Mouse (Mus musculus) limb, embryonic 14.5 days (tissue): ENCODE measurements around the gene Slfn8. TPM values are rescaled to one million over a fixed set of nuclear protein-coding genes. Genes with fewer than 3 reads are reported as not detected.

ENCODE experiments used
- ATAC-seq: fragments of 200-750 bp; cut with Nextera tagmentation; 2 replicates; pipeline ENCODE4 v1.8.0; 2017; ENCODE audit warnings: low read depth, moderate number of reproducible peaks, moderate TSS enrichment; ENCODE audit not compliant: low FRiP score
- DNase-seq: peaks from one replicate; pipeline ENCODE4 v3.0.0-alpha.2; 2015; ENCODE audit warnings: low spot score
- H3K27ac ChIP-seq: fragments of 300-500 bp; sonication (generic); replicated peaks from 2 replicates; pipeline ENCODE4 v1.5.1; 2014; ENCODE audit warnings: low read depth, mild to moderate bottlenecking, low read length, moderate library complexity, mixed read lengths
- H3K27me3 ChIP-seq: fragments of 300-500 bp; sonication (generic); 2 replicates; pipeline ENCODE4 v1.6.1; 2014; ENCODE audit warnings: low read length, mixed read lengths; ENCODE audit not compliant: control insufficient read depth, insufficient read depth
- H3K36me3 ChIP-seq: fragments of 300-500 bp; sonication (generic); 2 replicates; pipeline ENCODE4 v1.6.1; 2014; ENCODE audit warnings: mild to moderate bottlenecking, low read length, moderate library complexity, mixed read lengths; ENCODE audit not compliant: control insufficient read depth, insufficient read depth
- H3K4me1 ChIP-seq: fragments of 300-500 bp; sonication (generic); 2 replicates; pipeline ENCODE4 v1.6.1; 2014; ENCODE audit warnings: antibody characterized with exemption, low read length, mixed read lengths; ENCODE audit not compliant: control insufficient read depth, insufficient read depth
- H3K4me2 ChIP-seq: fragments of 300-500 bp; sonication (generic); replicated peaks from 2 replicates; pipeline ENCODE4 v1.6.1; 2014; ENCODE audit warnings: low read depth, mild to moderate bottlenecking, low read length, moderate library complexity; ENCODE audit not compliant: severe bottlenecking
- H3K4me3 ChIP-seq: fragments of 300-500 bp; sonication (generic); replicated peaks from 2 replicates; pipeline ENCODE4 v1.5.1; 2014; ENCODE audit warnings: low read length
- H3K9ac ChIP-seq: fragments of 300-500 bp; sonication (generic); 2 replicates; pipeline ENCODE4 v1.6.1; 2014; ENCODE audit warnings: mild to moderate bottlenecking, low read depth, low read length, moderate library complexity; ENCODE audit not compliant: severe bottlenecking
- H3K9me3 ChIP-seq: fragments of 300-500 bp; sonication (generic); 2 replicates; pipeline ENCODE4 v1.6.1; 2016; ENCODE audit warnings: low read length; ENCODE audit not compliant: control insufficient read depth
- POLR2A ChIP-seq: fragments of 200-500 bp; IDR thresholded peaks from 2 replicates; pipeline ENCODE4 v1.8.0; 2012; ENCODE audit warnings: inconsistent platforms, mild to moderate bottlenecking, moderate library complexity, borderline replicate concordance; ENCODE audit not compliant: insufficient read depth, insufficient read length; ENCODE audit errors: extremely low read depth
- WGBS: fragments of 180-500 bp; shearing (Covaris S2); extraction: QIAGEN DNeasy Blood & Tissue Kit; methylation state at CpG from one replicate; pipeline ENCODE4 v1.1.7; 2014; 5-methylcytosine and 5-hydroxymethylcytosine counted together
- polyA plus RNA-seq, 2 experiments: library from polyadenylated mRNA; depleted of rRNA in 1 of 2; stranded (reverse) in 1 of 2; unstranded in 1 of 2; fragments of >200 nt; fragmentation: Nextera tagmentation in 1 of 2; extraction: Ambion mirVana in 1 of 2; gene quantifications; 2 replicates each; pipeline versions ENCODE4 v1.2.1 to v1.2.3; 2012 to 2014

Slfn8 gene
- polyA plus RNA-seq (2012; rRNA removed) (0.24 and 0.48 TPM in 2 replicates), polyA plus RNA-seq (2014; fragmentation: Nextera tagmentation; extraction: Ambion mirVana) (0.48 and 0.58 TPM in 2 replicates)

DNA sequence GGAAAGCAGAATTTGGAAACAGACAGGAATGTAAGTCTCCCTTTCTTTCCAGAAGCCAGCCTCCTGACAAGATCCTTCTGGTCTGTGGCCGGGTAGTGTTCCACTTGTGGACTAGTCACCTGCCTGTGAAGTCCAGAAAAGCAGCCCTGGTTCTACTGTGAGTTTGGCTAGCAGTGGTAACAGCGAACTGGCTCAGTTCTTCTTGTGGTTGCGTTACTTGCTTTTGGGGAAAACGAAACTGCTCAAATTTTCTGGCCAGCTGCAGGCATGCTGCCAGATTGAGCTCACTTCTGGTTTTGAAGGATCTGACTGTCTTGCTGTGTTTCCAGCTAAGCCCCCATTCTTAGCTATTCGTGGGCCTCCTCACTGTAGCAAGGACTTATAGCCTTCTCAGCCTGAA is at the start of gene Slfn8:
Slfn8 (minus strand) TSS at position 190 of the 400 bp plus-strand sequence.
- no peak within 1 kb of the TSS for H3K4me2 ChIP-seq
- no peaks in the 10 kb centered on the region for H3K27me3 ChIP-seq
- H3K4me1 ChIP-seq, result no peaks in the 10 kb centered on the region
- no peak within 1 kb of the TSS for H3K27ac ChIP-seq
- no peaks in the 10 kb centered on the region for H3K36me3 ChIP-seq
- ATAC-seq (no peak), DNase-seq (peak; percentile 14)
- TF ChIP-seq POLR2A, result no peak
- no peaks in the 10 kb centered on the region for H3K9me3 ChIP-seq
- H3K9ac ChIP-seq, result no peak within 1 kb of the TSS
- no peak within 1 kb of the TSS for H3K4me3 ChIP-seq
- WGBS, result 65% methylated on average over 5 of the region's 5 CpGs

DNA sequence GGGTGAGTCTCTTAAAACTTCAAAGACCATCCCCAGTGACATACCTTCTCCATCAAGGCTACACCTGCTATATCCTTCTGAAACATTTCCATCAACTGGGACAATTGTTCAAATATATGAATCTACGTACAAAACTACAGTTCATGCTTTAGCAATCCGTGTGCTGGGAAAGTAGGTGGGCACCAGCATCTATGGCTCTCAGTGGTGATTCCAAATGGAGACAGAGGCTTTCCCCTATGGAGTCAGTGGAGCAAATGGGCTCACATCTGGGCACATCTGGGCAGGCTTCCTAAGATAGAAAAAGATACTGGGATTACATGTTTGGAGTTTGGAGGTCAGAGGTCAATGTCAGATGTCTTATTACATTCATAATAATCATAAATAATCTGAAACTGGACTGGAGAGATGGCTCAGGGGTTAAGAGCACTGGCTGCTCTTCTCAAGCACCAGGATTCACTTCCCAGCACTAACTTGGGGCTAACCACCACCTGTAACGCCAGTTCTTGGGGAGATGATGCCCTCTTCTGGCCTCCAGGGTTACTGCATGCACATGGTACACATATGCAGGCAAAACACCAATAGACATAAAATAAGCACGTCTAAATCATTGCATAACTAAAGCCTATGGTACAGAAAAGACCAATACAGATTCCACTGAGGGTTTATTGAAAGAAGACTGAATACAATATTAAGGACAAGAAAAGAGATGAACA is 47.5 kb upstream of the Slfn8 start:
- no peaks in the 10 kb centered on the region for H3K9me3 ChIP-seq
- H3K9ac ChIP-seq, result no peak overlapping the region
- ATAC-seq, result no peak
- H3K4me1 ChIP-seq, result 0 out of 2 replicates have a peak, but pooled peaks cover 3% of the 10 kb centered on the region
- no peak overlapping the region for H3K4me2 ChIP-seq
- WGBS, result 79% methylated on average over 4 of the region's 4 CpGs
- no peaks in the 10 kb centered on the region for H3K27me3 ChIP-seq
- H3K4me3 ChIP-seq, result no peak overlapping the region
- no peak for TF ChIP-seq POLR2A
- DNase-seq, result no peak
- H3K36me3 ChIP-seq, result no peaks in the 10 kb centered on the region
- no peak overlapping the region for H3K27ac ChIP-seq

DNA sequence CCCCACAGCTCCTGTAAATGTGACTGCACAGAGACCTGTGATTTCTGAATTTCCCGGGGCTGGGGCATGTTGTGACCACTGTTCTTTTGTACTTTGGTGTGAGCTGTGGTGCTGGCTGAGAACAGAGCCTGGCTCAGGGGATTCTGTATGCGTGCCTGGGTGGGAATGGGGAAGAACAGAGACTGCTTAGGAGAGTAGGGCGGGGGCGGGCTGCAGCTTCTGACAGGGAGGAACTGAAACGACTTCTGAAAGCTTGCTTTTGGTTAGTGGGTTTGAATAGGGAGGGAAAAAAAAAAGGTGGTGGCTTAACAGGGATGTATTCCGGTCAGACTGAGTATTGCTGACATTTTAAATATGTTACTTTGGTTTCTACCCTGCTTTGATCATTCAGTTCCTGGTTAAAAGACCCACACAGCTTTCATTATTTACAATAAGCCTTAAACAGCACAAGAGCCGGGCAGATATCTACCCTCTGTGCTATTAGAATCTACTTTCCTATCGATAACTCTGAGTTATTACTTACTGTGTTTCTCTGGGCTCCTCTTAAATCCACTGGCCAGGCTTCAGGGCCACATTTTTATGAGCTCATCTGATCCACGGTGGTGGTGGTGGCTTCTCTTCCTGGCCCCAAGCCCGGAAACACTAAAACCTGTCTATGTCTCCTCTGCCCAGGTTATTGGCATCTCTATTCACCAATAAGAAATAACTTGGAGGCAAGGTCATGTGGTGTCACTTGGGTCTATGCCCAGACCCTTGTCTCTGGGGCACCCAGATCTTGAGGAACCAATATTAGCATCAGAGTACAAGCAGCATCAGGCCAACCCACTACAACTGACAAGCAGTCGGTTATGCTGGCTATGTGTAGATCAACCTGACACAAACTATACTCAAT is 46.3 kb upstream of the Slfn8 start:
- no peaks in the 10 kb centered on the region for H3K27me3 ChIP-seq
- H3K4me1 ChIP-seq, result 0 out of 2 replicates have a peak, but pooled peaks cover 3% of the 10 kb centered on the region
- H3K9ac ChIP-seq, result no peak overlapping the region
- no peak for TF ChIP-seq POLR2A
- WGBS, result 37% methylated on average over 11 of the region's 11 CpGs
- no peak for ATAC-seq
- no peak overlapping the region for H3K4me2 ChIP-seq
- no peak overlapping the region for H3K27ac ChIP-seq
- no peaks in the 10 kb centered on the region for H3K9me3 ChIP-seq
- DNase-seq, result no peak
- H3K4me3 ChIP-seq, result no peak overlapping the region
- no peaks in the 10 kb centered on the region for H3K36me3 ChIP-seq

DNA sequence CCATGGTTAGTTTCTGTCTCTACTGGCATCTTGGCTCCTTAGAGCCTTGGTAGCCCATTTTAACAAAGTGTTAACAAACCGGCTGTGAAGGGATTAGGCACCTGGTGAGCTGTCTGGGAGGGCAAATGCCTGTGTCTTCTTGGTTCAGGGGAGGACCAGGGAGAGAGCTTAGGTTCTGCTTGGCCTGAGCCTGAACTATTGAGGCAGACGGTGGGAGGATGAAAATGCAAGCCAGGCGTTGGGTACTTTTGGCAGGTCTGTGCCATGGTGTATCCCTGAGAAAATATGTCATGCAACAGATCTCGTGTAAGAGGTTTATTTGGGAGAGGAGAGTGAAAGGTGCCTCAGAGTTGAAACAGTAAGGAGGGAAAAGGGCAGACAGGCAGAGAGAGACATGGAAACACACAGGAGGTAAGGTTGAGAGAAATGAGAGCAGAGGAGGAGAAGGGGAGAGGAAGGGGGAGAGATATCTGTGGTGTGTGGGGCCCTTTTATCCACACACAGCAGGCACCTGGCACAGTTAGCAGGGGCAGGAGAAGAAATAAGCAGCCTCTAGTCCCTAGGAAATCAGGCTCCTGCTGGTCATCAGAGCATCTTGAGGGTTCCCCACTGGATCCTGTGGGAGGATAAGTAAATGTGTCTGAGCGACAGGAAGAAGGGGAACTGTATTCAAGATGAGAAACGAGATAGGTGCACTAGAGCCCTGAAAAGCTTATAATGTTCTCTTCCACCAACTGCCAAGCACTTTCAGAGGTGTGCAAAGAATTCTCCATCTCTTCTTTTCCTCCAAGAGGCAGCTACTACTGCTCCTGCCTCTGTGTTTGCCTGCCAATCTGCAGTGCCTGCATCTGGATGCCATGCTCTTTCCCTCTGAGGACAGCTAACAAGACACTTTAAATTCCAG is 45.1 kb upstream of the Slfn8 start:
- no peak for TF ChIP-seq POLR2A
- ATAC-seq, result no peak
- WGBS, result 31% methylated on average over 6 of the region's 6 CpGs

More for the DNA sequence above, 45.1 kb upstream of the Slfn8 start:
- no peaks in the 10 kb centered on the region for H3K9me3 ChIP-seq
- no peaks in the 10 kb centered on the region for H3K36me3 ChIP-seq
- no peak overlapping the region for H3K9ac ChIP-seq
- no peak overlapping the region for H3K4me2 ChIP-seq
- H3K27me3 ChIP-seq, result no peaks in the 10 kb centered on the region
- H3K4me3 ChIP-seq, result no peak overlapping the region
- no peak overlapping the region for H3K27ac ChIP-seq
- 0 out of 2 replicates have a peak, but pooled peaks cover 3% of the 10 kb centered on the region for H3K4me1 ChIP-seq
- DNase-seq, result no peak
